Mouse (Mus musculus) kidney, embryonic 15.5 days (tissue): ENCODE data around the gene Epb41l1. TPM values are rescaled to one million over a fixed set of nuclear protein-coding genes. Genes with fewer than 3 reads are reported as not detected.
"Not testable (repeated sequence)": the region's sequence is repeated elsewhere in the genome, so short reads cannot be mapped to it uniquely, and the experiment has no call there.

Experiments
- ATAC-seq: fragments of 200-750 bp; cut with Nextera tagmentation; replicated peaks from 2 replicates; pipeline ENCODE4 v1.8.0; 2017; ENCODE audit warnings: moderate TSS enrichment; ENCODE audit not compliant: low FRiP score
- H3K27ac ChIP-seq: fragments of 300-500 bp; sonication (generic); 2 replicates; pipeline ENCODE4 v1.5.1; 2015; ENCODE audit warnings: mild to moderate bottlenecking, inconsistent platforms
- H3K27me3 ChIP-seq: fragments of 300-500 bp; sonication (generic); 2 replicates; pipeline ENCODE4 v1.6.1; 2015; ENCODE audit warnings: inconsistent platforms
- H3K36me3 ChIP-seq: fragments of 300-500 bp; sonication (generic); 2 replicates; pipeline ENCODE4 v1.6.1; 2015; ENCODE audit warnings: inconsistent platforms
- H3K4me1 ChIP-seq: fragments of 300-500 bp; sonication (generic); 2 replicates; pipeline ENCODE4 v1.6.1; 2015; ENCODE audit warnings: inconsistent platforms
- H3K4me2 ChIP-seq: fragments of 300-500 bp; sonication (generic); 2 replicates; pipeline ENCODE4 v1.6.1; 2015; ENCODE audit warnings: moderate library complexity, mild to moderate bottlenecking, inconsistent platforms
- H3K4me3 ChIP-seq: fragments of 300-500 bp; sonication (generic); replicated peaks from 2 replicates; pipeline ENCODE4 v1.5.1; 2015; ENCODE audit warnings: mild to moderate bottlenecking, inconsistent platforms
- H3K9ac ChIP-seq: fragments of 300-500 bp; sonication (generic); 2 replicates; pipeline ENCODE4 v1.6.1; 2015; ENCODE audit warnings: mild to moderate bottlenecking, inconsistent platforms
- H3K9me3 ChIP-seq: fragments of 300-500 bp; sonication (generic); replicated peaks from 2 replicates; pipeline ENCODE4 v1.6.1; 2016; ENCODE audit warnings: inconsistent platforms
- WGBS: fragments of 180-500 bp; shearing (Covaris S2); methylation state at CpG from one replicate; pipeline ENCODE4 v1.1.7; 2015; ENCODE audit warnings: mixed read lengths; 5-methylcytosine and 5-hydroxymethylcytosine counted together
- polyA plus RNA-seq: library from polyadenylated mRNA; unstranded; fragments of >200 nt; fragmentation: Nextera tagmentation; extraction: Ambion mirVana; gene quantifications from 2 replicates; pipeline ENCODE4 v1.2.1, GENCODE M21; 2015

The Epb41l1 gene
- polyA plus RNA-seq = 2.3 and 2.8 TPM in 2 replicates

- peaks cover 65% of the 10 kb centered on the region for H3K27me3 ChIP-seq
- H3K4me2 ChIP-seq = peak within 1 kb of the TSS; percentile 93
- H3K4me3 ChIP-seq = peak within 1 kb of the TSS; percentile 55
- peak within 1 kb of the TSS; percentile 53 for H3K9ac ChIP-seq
- H3K27ac ChIP-seq = no peak within 1 kb of the TSS
- H3K36me3 ChIP-seq = no peaks in the 10 kb centered on the region
- no peaks in the 10 kb centered on the region for H3K9me3 ChIP-seq
- H3K4me1 ChIP-seq = peaks cover 17% of the 10 kb centered on the region
- ATAC-seq = peak; percentile 87
- under 1% methylated on average over 74 of the region's 76 CpGs for WGBS
These were observed at the start of gene Epb41l1 for GRCm38 (mm10) chr2:156420694-156421380. TSS of gene Epb41l1 (plus strand) at chr2:156420909.

GRCm38 (mm10) chr2:156376956-156377355 is 43.8 kb upstream of the Epb41l1 start:
- no peaks in the 10 kb centered on the region for H3K4me1 ChIP-seq
- H3K4me3 ChIP-seq = no peak overlapping the region
- 80% methylated on average over 7 of the region's 7 CpGs for WGBS
- no peaks in the 10 kb centered on the region for H3K27me3 ChIP-seq
- H3K27ac ChIP-seq = no peak overlapping the region
- H3K9me3 ChIP-seq = no peaks in the 10 kb centered on the region
- ATAC-seq = no peak
- no peaks in the 10 kb centered on the region for H3K36me3 ChIP-seq
- H3K9ac ChIP-seq = no peak overlapping the region
- no peak overlapping the region for H3K4me2 ChIP-seq

- no peaks in the 10 kb centered on the region for H3K4me1 ChIP-seq
- no peak for ATAC-seq
- 92% methylated on average over 10 of the region's 10 CpGs for WGBS
- no peaks in the 10 kb centered on the region for H3K27me3 ChIP-seq
- no peak overlapping the region for H3K4me3 ChIP-seq
- no peak overlapping the region for H3K27ac ChIP-seq
- no peak overlapping the region for H3K4me2 ChIP-seq
- no peaks in the 10 kb centered on the region for H3K9me3 ChIP-seq
- H3K36me3 ChIP-seq = no peaks in the 10 kb centered on the region
- no peak overlapping the region for H3K9ac ChIP-seq
These were observed 40.8 kb upstream of the Epb41l1 start for GRCm38 (mm10) chr2:156379929-156380328.

GRCm38 (mm10) chr2:156381350-156381749 is 39.4 kb upstream of the Epb41l1 start:
- 77% methylated on average over 4 of the region's 4 CpGs for WGBS

GRCm38 (mm10) chr2:156392461-156393154 is 28.1 kb upstream of the Epb41l1 start:
- 9% methylated on average over 19 of the region's 63 CpGs for WGBS
- peak overlapping the region; percentile 50 for H3K4me2 ChIP-seq
- not testable (repeated sequence) for H3K36me3 ChIP-seq, H3K27me3 ChIP-seq, H3K27ac ChIP-seq, H3K9ac ChIP-seq, H3K4me1 ChIP-seq, H3K9me3 ChIP-seq
- ATAC-seq = peak; percentile 90
- peak overlapping the region; percentile 42 for H3K4me3 ChIP-seq

More at GRCm38 (mm10) chr2:156381350-156381749, 39.4 kb upstream of the Epb41l1 start:
- no peak overlapping the region for H3K4me3 ChIP-seq
- no peaks in the 10 kb centered on the region for H3K27me3 ChIP-seq
- no peaks in the 10 kb centered on the region for H3K36me3 ChIP-seq
- no peak overlapping the region for H3K27ac ChIP-seq
- H3K9me3 ChIP-seq = no peaks in the 10 kb centered on the region
- no peak for ATAC-seq
- no peak overlapping the region for H3K4me2 ChIP-seq
- H3K9ac ChIP-seq = no peak overlapping the region
- no peaks in the 10 kb centered on the region for H3K4me1 ChIP-seq

GRCm38 (mm10) chr2:156393155-156393828 is 27.4 kb upstream of the Epb41l1 start:
- no peak overlapping the region for H3K9ac ChIP-seq
- H3K4me2 ChIP-seq = peak overlapping the region; percentile 50
- no peaks in the 10 kb centered on the region for H3K9me3 ChIP-seq
- peak overlapping the region; percentile 42 for H3K4me3 ChIP-seq
- H3K27me3 ChIP-seq = no peaks in the 10 kb centered on the region
- 56% methylated on average over 5 of the region's 5 CpGs for WGBS
- 0 out of 2 replicates have a peak, but pooled peaks have one; percentile 15 for ATAC-seq
- no peaks in the 10 kb centered on the region for H3K36me3 ChIP-seq
- H3K4me1 ChIP-seq = peaks cover 4% of the 10 kb centered on the region
- 0 out of 2 replicates have a peak overlapping the region, but pooled peaks have one; percentile 22 for H3K27ac ChIP-seq

GRCm38 (mm10) chr2:156394282-156394681 is 26.4 kb upstream of the Epb41l1 start:
- H3K27ac ChIP-seq = no peak overlapping the region
- ATAC-seq = no peak
- no peaks in the 10 kb centered on the region for H3K9me3 ChIP-seq
- no peak overlapping the region for H3K9ac ChIP-seq
- H3K4me3 ChIP-seq = no peak overlapping the region
- no peaks in the 10 kb centered on the region for H3K27me3 ChIP-seq
- no peaks in the 10 kb centered on the region for H3K36me3 ChIP-seq
- 96% methylated on average over 4 of the region's 4 CpGs for whole genome bisulfite sequencing
- no peak overlapping the region for H3K4me2 ChIP-seq
- peaks cover 4% of the 10 kb centered on the region for H3K4me1 ChIP-seq

- WGBS = 73% methylated on average over 2 of the region's 2 CpGs
- peaks cover 10% of the 10 kb centered on the region for H3K4me1 ChIP-seq
- no peak overlapping the region for H3K4me2 ChIP-seq
- no peaks in the 10 kb centered on the region for H3K36me3 ChIP-seq
- no peak overlapping the region for H3K27ac ChIP-seq
- H3K9me3 ChIP-seq = no peaks in the 10 kb centered on the region
- H3K9ac ChIP-seq = no peak overlapping the region
- no peak for ATAC-seq
- no peak overlapping the region for H3K4me3 ChIP-seq
- H3K27me3 ChIP-seq = no peaks in the 10 kb centered on the region
These were observed 24.6 kb upstream of the Epb41l1 start for GRCm38 (mm10) chr2:156396096-156396495.

- Histone ChIP-seq H3K36me3 (no peaks in the 10 kb centered on the region), H3K4me1 (peaks cover 14% of the 10 kb centered on the region), H3K9me3 (no peaks in the 10 kb centered on the region), H3K4me2 (no peak overlapping the region), H3K27ac (no peak overlapping the region), H3K27me3 (no peaks in the 10 kb centered on the region), H3K4me3 (no peak overlapping the region), H3K9ac (no peak overlapping the region)
- ATAC-seq = no peak
- 87% methylated on average over 7 of the region's 7 CpGs for WGBS
These were observed 22.7 kb upstream of the Epb41l1 start for GRCm38 (mm10) chr2:156397988-156398387.

GRCm38 (mm10) chr2:156399485-156399884 is 21.2 kb upstream of the Epb41l1 start:
- WGBS = 84% methylated on average over 1 of the region's 1 CpGs
- Histone ChIP-seq H3K4me3 (no peak overlapping the region), H3K27ac (no peak overlapping the region), H3K9me3 (no peaks in the 10 kb centered on the region), H3K4me2 (no peak overlapping the region), H3K27me3 (no peaks in the 10 kb centered on the region), H3K4me1 (peaks cover 10% of the 10 kb centered on the region), H3K36me3 (no peaks in the 10 kb centered on the region), H3K9ac (no peak overlapping the region)
- ATAC-seq = no peak

- Histone ChIP-seq H3K4me3 (0 out of 2 replicates have a peak overlapping the region, but pooled peaks have one; percentile 12), H3K9ac (no peak overlapping the region), H3K4me2 (peak overlapping the region; percentile 48), H3K27me3 (no peaks in the 10 kb centered on the region), H3K27ac (no peak overlapping the region), H3K36me3 (no peaks in the 10 kb centered on the region), H3K4me1 (peaks cover 11% of the 10 kb centered on the region), H3K9me3 (no peaks in the 10 kb centered on the region)
- 7% methylated on average over 9 of the region's 9 CpGs for WGBS
- ATAC-seq = peak; percentile 91
These were observed 19.4 kb upstream of the Epb41l1 start for GRCm38 (mm10) chr2:156401331-156401730.

- no peak overlapping the region for H3K4me3 ChIP-seq
- H3K4me1 ChIP-seq = peaks cover 17% of the 10 kb centered on the region
- H3K27me3 ChIP-seq = no peaks in the 10 kb centered on the region
- H3K36me3 ChIP-seq = no peaks in the 10 kb centered on the region
- WGBS = 90% methylated on average over 3 of the region's 3 CpGs
- no peaks in the 10 kb centered on the region for H3K9me3 ChIP-seq
- H3K9ac ChIP-seq = no peak overlapping the region
- no peak overlapping the region for H3K4me2 ChIP-seq
- 0 out of 2 replicates have a peak, but pooled peaks have one; percentile 5 for ATAC-seq
- no peak overlapping the region for H3K27ac ChIP-seq
These were observed 18.7 kb upstream of the Epb41l1 start for GRCm38 (mm10) chr2:156402036-156402435.
